Comparison of ENCODE assay signal across 19 mouse cellular contexts in the genomic region with DNA sequence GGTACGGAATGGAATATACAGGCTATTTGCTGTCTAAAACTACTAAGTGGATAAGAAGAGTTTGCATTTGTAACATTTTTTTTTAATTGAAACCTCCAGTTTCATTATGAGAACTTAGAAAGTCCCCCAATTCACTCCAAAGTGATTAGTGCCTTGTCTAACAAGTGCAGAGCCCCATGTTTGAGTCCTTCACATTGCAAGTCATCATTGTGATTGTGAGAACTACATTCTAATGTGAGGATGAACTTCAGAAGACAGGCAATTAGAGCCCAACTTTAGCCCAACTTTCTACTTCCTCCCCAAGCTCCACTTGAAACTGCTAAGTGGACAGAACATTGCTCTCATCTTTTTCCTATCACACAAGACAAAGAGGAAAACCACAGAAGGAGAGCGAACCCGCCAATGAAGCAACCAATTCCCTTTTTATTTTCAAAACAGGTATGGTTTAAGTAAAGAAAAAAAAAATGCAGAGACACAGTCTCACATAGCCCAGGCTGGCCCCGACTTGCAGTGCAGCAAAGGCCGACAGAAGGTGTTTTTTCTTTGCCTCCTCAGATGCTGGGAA. TPM values are rescaled to one million over a fixed set of nuclear protein-coding genes. Genes with fewer than 3 reads are reported as not detected.
DNase-seq lines count a peak whose midpoint lies in the region; ATAC-seq and TF ChIP-seq lines count a peak whose summit lies in the region.
"Had no signal": no experiment of that assay in that cellular context is flagged by ENCODE, and none has a peak within 500 bp of the region (broad histone marks: within the 10 kb centered on the region; RNA-seq: fewer than 3 reads in every experiment).

No protein-coding gene starts in this region.

- no peak for TF ChIP-seq EP300 in liver, embryonic 14.5 days (IDR thresholded peaks at IDR 0.05; ENCODE audit: low read depth)

- H3K9ac ChIP-seq in liver, embryonic 14.5 days (replicated peaks), result no peak overlapping the region
- H3K9ac ChIP-seq in intestine, embryonic 15.5 days, result no peak overlapping the region
- H3K9ac ChIP-seq: forebrain, embryonic 13.5 days had no signal

- H3K9me3 ChIP-seq in liver, embryonic 14.5 days (ENCODE audit: control insufficient read depth, low read length), result no peaks in the 10 kb centered on the region
- H3K9me3 ChIP-seq in intestine, embryonic 15.5 days, result no peaks in the 10 kb centered on the region
- H3K9me3 ChIP-seq: forebrain, embryonic 13.5 days; heart, embryonic 10.5 days had no signal

- peak overlapping the region; percentile 15; the same call in 1 of the 2 replicates for H3K4me2 ChIP-seq in liver, embryonic 14.5 days (ENCODE audit: low read depth)
- H3K4me2 ChIP-seq in intestine, embryonic 15.5 days (replicated peaks), result no peak overlapping the region
- H3K4me2 ChIP-seq: forebrain, embryonic 13.5 days had no signal

- DNase-seq in heart, adult 11 months, result peak; percentile 70
- DNase-seq in heart, postnatal 25 days (ENCODE audit: low spot score), result no peak
- no peak for DNase-seq in liver, embryonic 14.5 days (ENCODE audit: low read depth in 3 of 3, low spot score in 3 of 3)
- no peak for DNase-seq in thymus, postnatal 25 days
- no peak for DNase-seq in embryo, embryonic 10.5 days (ENCODE audit: low spot score)
- DNase-seq: adrenal gland, postnatal 25 days; cerebellum, adult 8-10 months; gastrocnemius, postnatal 25 days; kidney, adult 2 months; kidney, postnatal 14 days; left cerebral cortex, postnatal 4 days; right cerebral cortex, postnatal 25 days; thymus, adult 2 months had no signal

- H3K36me3 ChIP-seq in liver, embryonic 14.5 days (replicated peaks; ENCODE audit: control insufficient read depth, insufficient read depth, low read depth), result no peaks in the 10 kb centered on the region
- H3K36me3 ChIP-seq in intestine, embryonic 15.5 days, result no peaks in the 10 kb centered on the region

- no peak for TF ChIP-seq POLR2A in bone marrow macrophage, adult 2 months (IDR thresholded peaks at IDR 0.05; ENCODE audit: borderline replicate concordance, low read depth, low read length)

- H3K4me3 ChIP-seq in bone marrow macrophage, adult 2 months (ENCODE audit: insufficient read depth, low read length), result no peak overlapping the region
- no peak overlapping the region for H3K4me3 ChIP-seq in liver, embryonic 14.5 days (ENCODE audit: insufficient read depth in 1 of 2, low read depth in 2 of 2, low read length in 2 of 2)
- H3K4me3 ChIP-seq in intestine, embryonic 15.5 days (replicated peaks), result no peak overlapping the region
- H3K4me3 ChIP-seq: forebrain, embryonic 13.5 days; heart, embryonic 10.5 days; left cerebral cortex, adult 2 months had no signal

- H3K27me3 ChIP-seq in liver, embryonic 14.5 days (ENCODE audit: control insufficient read depth, insufficient read depth, low read length), result no peaks in the 10 kb centered on the region
- no peaks in the 10 kb centered on the region for H3K27me3 ChIP-seq in intestine, embryonic 15.5 days (replicated peaks)
- H3K27me3 ChIP-seq: forebrain, embryonic 13.5 days had no signal

- intact Hi-C loops in heart, postnatal 25 days (cut with DNase I), result loop anchor here (2.0 to 5.0 kb wide), 2 partner anchors 16 to 48 kb away; partner anchors contain the start of gene Nup107

- peak overlapping the region; percentile 55 for H3K27ac ChIP-seq in bone marrow macrophage, adult 2 months (ENCODE audit: insufficient read depth, low read depth, low read length)
- H3K27ac ChIP-seq in liver, embryonic 14.5 days, result no peak overlapping the region
- H3K27ac ChIP-seq in intestine, embryonic 15.5 days, result no peak overlapping the region
- H3K27ac ChIP-seq: forebrain, embryonic 13.5 days; heart, embryonic 10.5 days; left cerebral cortex, adult 2 months had no signal

- TF ChIP-seq CTCF in bone marrow macrophage, adult 2 months (IDR thresholded peaks at IDR 0.05; ENCODE audit: low read depth, low read length), result no peak
- TF ChIP-seq CTCF in liver, embryonic 14.5 days (IDR thresholded peaks at IDR 0.05; ENCODE audit: low read depth), result no peak

- H3K4me1 ChIP-seq in bone marrow macrophage, adult 2 months (ENCODE audit: control insufficient read depth, insufficient read depth, low read length), result peaks cover 49% of the 10 kb centered on the region
- H3K4me1 ChIP-seq in liver, embryonic 14.5 days (replicated peaks; ENCODE audit: control insufficient read depth in 2 of 2, insufficient read depth in 2 of 2, low read length in 1 of 2), result peaks cover 4 to 14% of the 10 kb centered on the region in 2 experiments
- peaks cover 10% of the 10 kb centered on the region; the same call in 1 of the 2 replicates for H3K4me1 ChIP-seq in intestine, embryonic 15.5 days (replicated peaks)

- ATAC-seq in liver, embryonic 14.5 days (ENCODE audit: insufficient read depth), result no peak
- no peak for ATAC-seq in intestine, embryonic 15.5 days
- ATAC-seq: forebrain, embryonic 13.5 days; midbrain, embryonic 16.5 days had no signal

- 32% methylated on average over 5 of the region's 5 CpGs for WGBS in liver, embryonic 14.5 days (ENCODE audit: insufficient replicate concordance)
- WGBS in intestine, embryonic 15.5 days, result 87% methylated on average over 5 of the region's 5 CpGs

RNA-seq across cellular contexts. Expression of gene Rap1b, which starts 5.3 kb away (rescaled TPM):
- 10 to 100 TPM; 48.1 to 56.8 TPM for total RNA-seq in heart, postnatal 25 days (2021)
- 454 and 458 TPM in 2 replicates for polyA plus RNA-seq in bone marrow macrophage, adult 2 months (2012; ENCODE audit: insufficient read depth, insufficient read length, missing spikeins)
- 31.0 and 46.7 TPM in 2 replicates for polyA plus RNA-seq in liver, embryonic 14.5 days (2012; rRNA removed)
- polyA plus RNA-seq in liver, embryonic 14.5 days (2014; fragmentation: Nextera tagmentation; extraction: Ambion mirVana), result 101 and 108 TPM in 2 replicates
- 169 and 180 TPM in 2 replicates for polyA plus RNA-seq in intestine, embryonic 15.5 days (2015; fragmentation: Nextera tagmentation; extraction: Ambion mirVana)

RNA-seq across cellular contexts. Expression of gene Nup107, which starts 48.0 kb away (rescaled TPM):
- total RNA-seq in heart, postnatal 25 days (2021), result 1 to 10 TPM; 7.3 to 8.6 TPM
- 18.2 and 18.9 TPM in 2 replicates for polyA plus RNA-seq in bone marrow macrophage, adult 2 months (2012; ENCODE audit: insufficient read depth, insufficient read length, missing spikeins)
- polyA plus RNA-seq in liver, embryonic 14.5 days (2012; rRNA removed), result 14.9 and 28.8 TPM in 2 replicates
- 45.0 and 46.8 TPM in 2 replicates for polyA plus RNA-seq in liver, embryonic 14.5 days (2014; fragmentation: Nextera tagmentation; extraction: Ambion mirVana)
- polyA plus RNA-seq in intestine, embryonic 15.5 days (2015; fragmentation: Nextera tagmentation; extraction: Ambion mirVana), result 58.8 and 60.8 TPM in 2 replicates
